Mouse (Mus musculus): ENCODE measurements around the gene Gm45785.

DNA sequence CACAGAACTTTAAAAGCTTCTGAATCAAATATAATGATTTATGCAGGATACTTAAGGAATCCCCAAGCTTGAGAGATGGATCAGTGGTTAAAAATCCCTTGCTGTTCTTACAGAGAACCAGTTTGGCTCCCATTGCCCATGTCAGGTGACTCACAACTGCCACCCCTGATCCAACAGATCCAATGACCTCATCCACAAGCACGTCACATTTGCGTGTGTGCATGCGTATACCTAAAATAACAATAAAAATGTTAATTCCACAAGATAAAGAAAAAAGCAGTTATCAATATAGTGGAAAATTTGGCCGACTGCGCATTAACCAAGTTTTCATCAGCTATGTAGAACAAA is 34.9 kb downstream of the Gm45785 start:
- TF ChIP-seq GATA1 (IDR thresholded peaks at IDR 0.05; ENCODE audit: borderline replicate concordance, low read length) = no peak
- no peak for TF ChIP-seq FLI1 (IDR thresholded peaks at IDR 0.05; ENCODE audit: low read length)
